In genomic region chr2:156645145-156645544, GRCm38 (mm10) we compare ENCODE assay signal across 20 mouse cellular contexts. TPM values are rescaled to one million over a fixed set of nuclear protein-coding genes. Genes with fewer than 3 reads are reported as not detected.
DNase-seq lines count a peak whose midpoint lies in the region; ATAC-seq and TF ChIP-seq lines count a peak whose summit lies in the region.
"Had no signal": no experiment of that assay in that cellular context is flagged by ENCODE, and none has a peak within 500 bp of the region (broad histone marks: within the 10 kb centered on the region; RNA-seq: fewer than 3 reads in every experiment).

No protein-coding gene starts in this region.

- no peak for TF ChIP-seq CTCF in midbrain, postnatal 0 days (IDR thresholded peaks at IDR 0.05)

- no peak overlapping the region for H3K4me3 ChIP-seq in forebrain, embryonic 15.5 days
- H3K4me3 ChIP-seq in forebrain, embryonic 10.5 days, result no peak overlapping the region
- H3K4me3 ChIP-seq in midbrain, postnatal 0 days (ENCODE audit: low read depth, low read length), result no peak overlapping the region
- H3K4me3 ChIP-seq in midbrain, embryonic 13.5 days (replicated peaks), result no peak overlapping the region
- H3K4me3 ChIP-seq in kidney, embryonic 16.5 days (ENCODE audit: low read length), result no peak overlapping the region
- H3K4me3 ChIP-seq: embryonic facial prominence, embryonic 15.5 days; erythroblast, embryonic 14.5 days; gastrocnemius, adult 2 months; heart, embryonic 12.5 days; hindbrain, embryonic 10.5 days; intestine, embryonic 15.5 days had no signal

- no peaks in the 10 kb centered on the region for H3K36me3 ChIP-seq in forebrain, embryonic 15.5 days
- H3K36me3 ChIP-seq in forebrain, embryonic 10.5 days (replicated peaks), result no peaks in the 10 kb centered on the region
- H3K36me3 ChIP-seq in midbrain, postnatal 0 days (ENCODE audit: insufficient read depth, low read length), result no peaks in the 10 kb centered on the region
- no peaks in the 10 kb centered on the region for H3K36me3 ChIP-seq in midbrain, embryonic 13.5 days
- no peaks in the 10 kb centered on the region for H3K36me3 ChIP-seq in kidney, embryonic 16.5 days (ENCODE audit: insufficient read depth, low read length)
- H3K36me3 ChIP-seq: embryonic facial prominence, embryonic 15.5 days; heart, embryonic 12.5 days; hindbrain, embryonic 10.5 days; intestine, embryonic 15.5 days had no signal

- no peaks in the 10 kb centered on the region for H3K9me3 ChIP-seq in forebrain, embryonic 15.5 days
- no peaks in the 10 kb centered on the region for H3K9me3 ChIP-seq in forebrain, embryonic 10.5 days
- H3K9me3 ChIP-seq in midbrain, postnatal 0 days (ENCODE audit: low read length), result no peaks in the 10 kb centered on the region
- H3K9me3 ChIP-seq in midbrain, embryonic 13.5 days, result no peaks in the 10 kb centered on the region
- no peaks in the 10 kb centered on the region for H3K9me3 ChIP-seq in kidney, embryonic 16.5 days (ENCODE audit: low read length)
- H3K9me3 ChIP-seq: embryonic facial prominence, embryonic 15.5 days; hindbrain, embryonic 10.5 days; intestine, embryonic 15.5 days had no signal

- DNase-seq in cerebellum, postnatal 10 days, result peak; percentile 50 to 54
- DNase-seq in cerebellum, adult 11-12 months, result no peak
- no peak for DNase-seq in forebrain, embryonic 10.5 days (ENCODE audit: extremely low spot score, low spot score)
- no peak for DNase-seq in midbrain, postnatal 0 days (ENCODE audit: low spot score)
- DNase-seq: adrenal gland, postnatal 14 days; cerebellum, adult 9-11 months; embryo, embryonic 11 days; gastrocnemius, adult 2 months; gastrocnemius, postnatal 25 days had no signal

- no peak overlapping the region for H3K4me2 ChIP-seq in forebrain, embryonic 15.5 days (replicated peaks)
- no peak overlapping the region for H3K4me2 ChIP-seq in midbrain, postnatal 0 days (ENCODE audit: low read depth, low read length, poor library complexity, severe bottlenecking)
- no peak overlapping the region for H3K4me2 ChIP-seq in midbrain, embryonic 13.5 days (replicated peaks)
- no peak overlapping the region for H3K4me2 ChIP-seq in kidney, embryonic 16.5 days (replicated peaks; ENCODE audit: low read depth, low read length)
- H3K4me2 ChIP-seq: embryonic facial prominence, embryonic 15.5 days; heart, embryonic 12.5 days; hindbrain, embryonic 14.5 days; intestine, embryonic 15.5 days had no signal

- H3K4me1 ChIP-seq in forebrain, embryonic 15.5 days, result peaks cover 16% of the 10 kb centered on the region
- H3K4me1 ChIP-seq in forebrain, embryonic 10.5 days, result peaks cover 31% of the 10 kb centered on the region
- H3K4me1 ChIP-seq in midbrain, postnatal 0 days (ENCODE audit: insufficient read depth, low read length), result no peaks in the 10 kb centered on the region
- H3K4me1 ChIP-seq in midbrain, embryonic 13.5 days (replicated peaks), result peaks cover 13% of the 10 kb centered on the region
- H3K4me1 ChIP-seq in kidney, embryonic 16.5 days (ENCODE audit: insufficient read depth, low read length), result no peaks in the 10 kb centered on the region
- H3K4me1 ChIP-seq: embryonic facial prominence, embryonic 15.5 days; heart, embryonic 12.5 days; intestine, embryonic 15.5 days had no signal

- peak; percentile 52; the same call in 1 of the 2 replicates for ATAC-seq in forebrain, embryonic 15.5 days (replicated peaks)
- no peak for ATAC-seq in midbrain, postnatal 0 days (ENCODE audit: low FRiP score)
- ATAC-seq in midbrain, embryonic 13.5 days, result no peak
- ATAC-seq in kidney, embryonic 16.5 days (ENCODE audit: low FRiP score, low TSS enrichment), result no peak
- ATAC-seq: activated CD4-positive, CD25-positive, alpha-beta regulatory T cell, adult 4 months; intestine, embryonic 15.5 days; Patski had no signal

- 35% methylated on average over 6 of the region's 6 CpGs for WGBS in forebrain, embryonic 15.5 days
- 75% methylated on average over 6 of the region's 6 CpGs for WGBS in forebrain, embryonic 10.5 days
- 61% methylated on average over 6 of the region's 6 CpGs for WGBS in midbrain, postnatal 0 days
- 72% methylated on average over 6 of the region's 6 CpGs for WGBS in midbrain, embryonic 13.5 days
- 39% methylated on average over 6 of the region's 6 CpGs for WGBS in kidney, embryonic 16.5 days

- H3K27me3 ChIP-seq in forebrain, embryonic 15.5 days, result no peaks in the 10 kb centered on the region
- H3K27me3 ChIP-seq in forebrain, embryonic 10.5 days (ENCODE audit: poor library complexity, severe bottlenecking), result no peaks in the 10 kb centered on the region
- H3K27me3 ChIP-seq in midbrain, postnatal 0 days (ENCODE audit: insufficient read depth, low read length), result no peaks in the 10 kb centered on the region
- H3K27me3 ChIP-seq in midbrain, embryonic 13.5 days, result no peaks in the 10 kb centered on the region
- H3K27me3 ChIP-seq in kidney, embryonic 16.5 days (ENCODE audit: insufficient read depth, low read length), result no peaks in the 10 kb centered on the region; the same call in none of the 2 replicates
- H3K27me3 ChIP-seq: embryonic facial prominence, embryonic 15.5 days; intestine, embryonic 15.5 days had no signal

- H3K27ac ChIP-seq in forebrain, embryonic 15.5 days (replicated peaks), result peak overlapping the region; percentile 52; the same call in 1 of the 2 replicates
- H3K27ac ChIP-seq in forebrain, embryonic 10.5 days, result no peak overlapping the region
- no peak overlapping the region for H3K27ac ChIP-seq in midbrain, postnatal 0 days (ENCODE audit: low read depth, low read length)
- no peak overlapping the region for H3K27ac ChIP-seq in midbrain, embryonic 13.5 days
- H3K27ac ChIP-seq in kidney, embryonic 16.5 days (ENCODE audit: low read length), result no peak overlapping the region
- H3K27ac ChIP-seq: embryonic facial prominence, embryonic 15.5 days; gastrocnemius, adult 2 months; hindbrain, embryonic 14.5 days; intestine, embryonic 15.5 days had no signal

- H3K9ac ChIP-seq in forebrain, embryonic 15.5 days (replicated peaks), result no peak overlapping the region
- H3K9ac ChIP-seq in midbrain, postnatal 0 days (replicated peaks; ENCODE audit: low read length, poor library complexity, severe bottlenecking), result 0 out of 2 replicates have a peak overlapping the region, but pooled peaks have one; percentile 1
- no peak overlapping the region for H3K9ac ChIP-seq in midbrain, embryonic 13.5 days (replicated peaks)
- H3K9ac ChIP-seq in kidney, embryonic 16.5 days (replicated peaks; ENCODE audit: low read length), result no peak overlapping the region
- H3K9ac ChIP-seq: embryonic facial prominence, embryonic 15.5 days; heart, embryonic 12.5 days; hindbrain, embryonic 14.5 days; intestine, embryonic 15.5 days had no signal

RNA-seq across cellular contexts. Expression of gene Dlgap4, which starts 31.6 kb away (rescaled TPM):
- 317 and 333 TPM in 2 replicates for polyA plus RNA-seq in forebrain, embryonic 15.5 days (2015; fragmentation: Nextera tagmentation; extraction: Ambion mirVana)
- polyA plus RNA-seq in forebrain, embryonic 10.5 days (2016; fragmentation: Nextera tagmentation; extraction: Ambion mirVana), result 117 and 126 TPM in 2 replicates
- 188 and 246 TPM in 2 replicates for total RNA-seq in midbrain, postnatal 0 days (2014; rRNA removed)
- 224 and 240 TPM in 2 replicates for polyA plus RNA-seq in midbrain, postnatal 0 days (2015; fragmentation: Nextera tagmentation; extraction: Ambion mirVana)
- 242 and 244 TPM in 2 replicates for polyA plus RNA-seq in midbrain, embryonic 13.5 days (2015; fragmentation: Nextera tagmentation; extraction: Ambion mirVana)
- 68.2 and 68.5 TPM in 2 replicates for polyA plus RNA-seq in kidney, embryonic 16.5 days (2015; fragmentation: Nextera tagmentation; extraction: Ambion mirVana)

Comparison
In these comparisons a context has a peak if more than half of its experiments do, and no peak if none do; other contexts are left out.
1. DNase-seq: peak in cerebellum, postnatal 10 days (2 of 2); none in cerebellum, adult 11-12 months (single experiment), forebrain, embryonic 10.5 days (single experiment) and midbrain, postnatal 0 days (single experiment).